Comparison of ENCODE assay signal across 8 mouse cellular contexts in genomic region chr1:157552749-157553451, GRCm38 (mm10). TPM values are rescaled to one million over a fixed set of nuclear protein-coding genes. Genes with fewer than 3 reads are reported as not detected.
DNase-seq lines count a peak whose midpoint lies in the region; ATAC-seq and TF ChIP-seq lines count a peak whose summit lies in the region.

No protein-coding gene starts in this region.

- no peak overlapping the region for H3K4me2 ChIP-seq in forebrain, embryonic 11.5 days (ENCODE audit: low read depth, low read length, severe bottlenecking)

- peak; percentile 39 for DNase-seq in gastrocnemius, postnatal 14 days
- no peak for DNase-seq in gastrocnemius, postnatal 36 days
- peak; percentile 91 for DNase-seq in brain, adult 2 months (ENCODE audit: low read depth, low spot score)
- DNase-seq in forebrain, embryonic 11.5 days (ENCODE audit: low spot score) = peak; percentile 79
- peak; percentile 77 to 78 for DNase-seq in left cerebral cortex, adult 2 months (ENCODE audit: extremely low spot score in 1 of 2, low spot score in 2 of 2)
- peak; percentile 65 for DNase-seq in midbrain, embryonic 10.5 days (ENCODE audit: low spot score)
- peak; percentile 72 to 74 for DNase-seq in right cerebral cortex, postnatal 36 days (ENCODE audit: low spot score in 2 of 2)

- H3K36me3 ChIP-seq in forebrain, embryonic 11.5 days (ENCODE audit: control insufficient read depth, insufficient read depth, low read length) = no peaks in the 10 kb centered on the region
- H3K36me3 ChIP-seq in midbrain, embryonic 10.5 days = no peaks in the 10 kb centered on the region

- H3K4me1 ChIP-seq in forebrain, embryonic 11.5 days (replicated peaks; ENCODE audit: control insufficient read depth, insufficient read depth, low read length) = peaks cover 5% of the 10 kb centered on the region; the same call in 1 of the 2 replicates
- H3K4me1 ChIP-seq in midbrain, embryonic 10.5 days = peaks cover 19% of the 10 kb centered on the region

- peak; percentile 99 for TF ChIP-seq CTCF in left cerebral cortex, adult 2 months (IDR thresholded peaks at IDR 0.05)

- H3K27ac ChIP-seq in forebrain, embryonic 11.5 days (ENCODE audit: low read depth, low read length) = no peak overlapping the region
- no peak overlapping the region for H3K27ac ChIP-seq in left cerebral cortex, adult 2 months
- no peak overlapping the region for H3K27ac ChIP-seq in midbrain, embryonic 10.5 days (replicated peaks)

- H3K4me3 ChIP-seq in forebrain, embryonic 11.5 days (ENCODE audit: low read depth, low read length) = no peak overlapping the region
- H3K4me3 ChIP-seq in left cerebral cortex, adult 2 months = no peak overlapping the region
- H3K4me3 ChIP-seq in midbrain, embryonic 10.5 days = no peak overlapping the region

- intact Hi-C loops in gastrocnemius, postnatal 14 days (cut with DNase I; ENCODE audit: low total_unique reads) = loop anchor here (5.0 kb wide), 1 partner anchor 1104 kb away; no protein-coding TSS in a partner anchor
- intact Hi-C loops in gastrocnemius, postnatal 36 days (cut with DNase I) = loop anchor here (5.0 kb wide), 1 partner anchor 1099 kb away; no protein-coding TSS in a partner anchor
- intact Hi-C loops in left cerebral cortex, adult 2 months (cut with DNase I) = loop anchor here (1.0 to 10.0 kb wide), 5 partner anchors 789 to 1682 kb away; partner anchors contain the start of gene Cop1

- WGBS in forebrain, embryonic 11.5 days = 56% methylated on average over 7 of the region's 7 CpGs
- WGBS in midbrain, embryonic 10.5 days = 60% methylated on average over 7 of the region's 7 CpGs

- no peak overlapping the region for H3K9ac ChIP-seq in forebrain, embryonic 11.5 days (ENCODE audit: low read length)

- no peaks in the 10 kb centered on the region for H3K9me3 ChIP-seq in forebrain, embryonic 11.5 days (ENCODE audit: control insufficient read depth, low read length)
- no peaks in the 10 kb centered on the region for H3K9me3 ChIP-seq in midbrain, embryonic 10.5 days (replicated peaks)

- peak; percentile 69 for ATAC-seq in forebrain, embryonic 11.5 days (replicated peaks; ENCODE audit: low FRiP score)
- ATAC-seq in inflammation-experienced regulatory T-cells, adult 6 months = peak; percentile 73

- H3K27me3 ChIP-seq in forebrain, embryonic 11.5 days (ENCODE audit: control insufficient read depth, insufficient read depth, low read length) = no peaks in the 10 kb centered on the region
- peaks cover 38% of the 10 kb centered on the region for H3K27me3 ChIP-seq in midbrain, embryonic 10.5 days (ENCODE audit: low read depth, poor library complexity, severe bottlenecking)

RNA-seq across cellular contexts. Expression of gene Sec16b, which starts 46.4 kb away (rescaled TPM):
- 1 to 10 TPM; 2.3 to 2.4 TPM for total RNA-seq in gastrocnemius, postnatal 14 days (2021)
- 1 to 10 TPM; 1.1 to 1.6 TPM for total RNA-seq in gastrocnemius, postnatal 36 days (2021)
- 0.68 and 0.91 TPM in 2 replicates for polyA plus RNA-seq in forebrain, embryonic 11.5 days (2014; fragmentation: Nextera tagmentation; extraction: Ambion mirVana)
- polyA plus RNA-seq in inflammation-experienced regulatory T-cells, adult 6 months (2017; shearing (Covaris generic)) = 1 to 10 TPM; 1.2 to 2.4 (median 2.4) TPM
- total RNA-seq in left cerebral cortex, adult 2 months (2021) = 1 to 10 TPM; 1.4 TPM
- polyA plus RNA-seq in midbrain, embryonic 10.5 days (2016; fragmentation: Nextera tagmentation; extraction: Ambion mirVana) = 0.49 and 0.63 TPM in 2 replicates

Comparison
In these comparisons a context has a peak if more than half of its experiments do, and no peak if none do; other contexts are left out.
1. DNase-seq: peak in gastrocnemius, postnatal 14 days (single experiment), brain, adult 2 months (single experiment), forebrain, embryonic 11.5 days (single experiment), left cerebral cortex, adult 2 months (2 of 2), midbrain, embryonic 10.5 days (single experiment) and right cerebral cortex, postnatal 36 days (2 of 2); none in gastrocnemius, postnatal 36 days (0 of 2).